Mouse (Mus musculus) spleen, adult 2 months (tissue): ENCODE measurements around the gene Crybb2.

Source experiments
- CTCF ChIP-seq: fragments of 200-500 bp; IDR thresholded peaks from 2 replicates; pipeline ENCODE4 v1.5.1; 2011; ENCODE audit warnings: mild to moderate bottlenecking, inconsistent platforms; ENCODE audit not compliant: insufficient read depth, insufficient read length, insufficient replicate concordance; ENCODE audit errors: extremely low read depth
- POLR2A ChIP-seq: fragments of 200-500 bp; IDR thresholded peaks from 2 replicates; pipeline ENCODE4 v1.6.1; 2011; ENCODE audit warnings: low read depth, low read length, inconsistent platforms

DNA sequence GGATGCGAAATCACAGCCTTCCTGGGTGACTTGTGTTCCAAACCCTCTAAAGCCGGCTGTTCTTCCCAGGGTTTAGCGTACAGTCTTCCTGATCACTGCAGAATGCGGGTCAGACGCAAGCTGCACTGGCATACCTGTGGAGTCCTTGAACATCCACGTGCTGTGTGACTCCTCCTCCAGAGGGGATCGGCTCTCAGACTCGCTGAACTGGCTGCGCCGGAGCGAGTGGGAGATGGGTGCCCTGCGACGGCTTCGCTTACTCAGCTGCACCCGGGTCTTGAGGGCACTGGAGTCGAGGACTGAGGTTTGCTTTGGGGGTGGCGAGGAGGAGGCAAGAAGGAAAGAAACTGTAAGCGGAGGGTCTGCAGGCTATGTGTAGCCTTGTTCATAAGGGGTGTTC lies 25.5 kb upstream of the Crybb2 start:
- TF ChIP-seq CTCF, result no peak
- TF ChIP-seq POLR2A, result no peak
